Mouse (Mus musculus) lung, postnatal 25 days (tissue): ENCODE measurements around the gene Jpt1.
A peak's percentile ranks its signal among the peaks of the same experiment; 100 is the strongest.
"Not testable (repeated sequence)": the region's sequence is repeated elsewhere in the genome, so short reads cannot be mapped to it uniquely, and the experiment has no call there.

Experiments
- DNase-seq: peaks from one replicate; pipeline ENCODE4 v3.0.0; 2022; ENCODE audit warnings: low spot score

Gene Jpt1

GRCm38 (mm10) chr11:115514238-115514663 is at the start of gene Jpt1:
Gene Jpt1, minus strand, starts transcription at chr11:115514387.
- DNase-seq: peak; percentile 98

DNA sequence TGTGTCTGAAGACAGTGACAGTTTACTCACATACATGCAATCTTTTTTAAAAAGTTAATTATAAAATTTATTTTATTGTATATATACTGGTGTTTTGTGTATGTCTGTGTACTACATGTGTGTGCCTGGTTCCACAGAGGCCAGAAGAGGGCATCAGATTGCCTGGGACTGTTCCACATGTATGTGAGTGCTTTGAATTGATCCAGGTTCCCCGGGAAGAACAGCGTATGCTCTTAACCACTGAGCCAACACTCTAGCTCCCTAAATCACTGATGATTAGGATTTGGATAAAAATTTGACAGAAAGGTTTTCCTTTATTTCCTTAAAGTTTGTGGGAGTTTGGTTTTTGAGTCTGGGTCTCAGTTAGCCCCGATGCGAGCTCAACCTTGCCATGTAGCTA is 49.2 kb upstream of the Jpt1 start:
- DNase-seq: no peak

DNA sequence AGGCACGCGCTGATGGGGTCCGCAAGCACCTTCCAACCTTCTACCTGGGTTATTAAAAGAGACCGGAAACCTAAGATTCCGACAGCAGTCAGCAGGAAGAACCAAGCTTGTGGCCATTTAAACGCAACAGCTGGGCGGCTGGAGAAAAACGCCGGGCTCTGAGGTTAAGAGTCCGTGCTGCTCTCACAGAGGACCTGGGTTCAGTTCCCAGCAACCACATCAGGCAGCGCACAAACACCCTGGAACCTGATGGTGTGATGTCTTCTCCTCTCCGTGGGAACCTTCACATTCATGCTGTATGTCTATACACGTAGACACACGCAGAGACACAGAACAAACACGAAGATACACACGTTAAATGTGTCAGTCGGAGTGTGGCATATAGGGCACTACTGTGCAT is 41.5 kb upstream of the Jpt1 start:
- DNase-seq: no peak

- peak; percentile 14 for DNase-seq
These were observed 38.6 kb upstream of the Jpt1 start for GRCm38 (mm10) chr11:115552783-115553182.

- no peak for DNase-seq
These were observed 29.4 kb upstream of the Jpt1 start for GRCm38 (mm10) chr11:115543571-115543970.

- no peak for DNase-seq
These were observed 23.9 kb upstream of the Jpt1 start for GRCm38 (mm10) chr11:115538045-115538444.

GRCm38 (mm10) chr11:115536856-115537568 is 22.8 kb upstream of the Jpt1 start:
- DNase-seq: no peak

DNA sequence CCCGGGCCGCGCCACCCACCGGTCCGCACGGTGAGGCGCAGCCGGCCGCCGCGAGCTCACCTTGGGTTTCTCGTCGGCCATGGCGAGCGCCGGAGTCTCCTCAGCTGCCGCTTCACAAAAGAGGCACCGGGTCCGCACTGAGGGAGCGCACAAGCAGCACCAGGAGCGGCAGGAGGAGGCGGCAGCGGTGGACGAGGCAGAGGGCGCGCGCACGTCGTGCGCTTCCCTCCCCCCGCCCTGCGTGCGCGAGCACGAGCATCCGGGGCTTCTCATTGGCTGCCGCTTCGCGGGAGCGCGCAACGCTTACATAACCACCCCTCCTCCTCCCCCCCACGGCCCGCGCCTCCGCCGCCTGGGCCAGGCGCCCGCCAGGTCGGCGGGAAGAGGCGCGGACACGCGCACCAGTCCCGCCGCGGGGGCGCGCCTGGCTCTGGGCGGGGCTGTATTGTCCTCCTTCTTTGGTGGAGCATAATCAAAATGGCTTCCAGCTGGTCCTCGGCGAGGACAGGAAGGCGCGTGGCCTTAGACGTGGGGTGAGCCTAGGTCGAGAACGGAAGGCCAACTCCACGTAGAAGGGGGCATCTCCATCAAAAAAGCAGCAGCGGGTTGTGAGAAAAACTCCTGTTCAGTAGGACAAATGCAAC is 22.0 kb upstream of the Jpt1 start, which contains the start of gene Sumo2:
TSS of gene Sumo2 (minus strand) at position 239 of the 644 bp plus-strand sequence.
- peak; percentile 97 for DNase-seq

GRCm38 (mm10) chr11:115535401-115536037 is 21.3 kb upstream of the Jpt1 start:
- DNase-seq: peak; percentile 41

DNA sequence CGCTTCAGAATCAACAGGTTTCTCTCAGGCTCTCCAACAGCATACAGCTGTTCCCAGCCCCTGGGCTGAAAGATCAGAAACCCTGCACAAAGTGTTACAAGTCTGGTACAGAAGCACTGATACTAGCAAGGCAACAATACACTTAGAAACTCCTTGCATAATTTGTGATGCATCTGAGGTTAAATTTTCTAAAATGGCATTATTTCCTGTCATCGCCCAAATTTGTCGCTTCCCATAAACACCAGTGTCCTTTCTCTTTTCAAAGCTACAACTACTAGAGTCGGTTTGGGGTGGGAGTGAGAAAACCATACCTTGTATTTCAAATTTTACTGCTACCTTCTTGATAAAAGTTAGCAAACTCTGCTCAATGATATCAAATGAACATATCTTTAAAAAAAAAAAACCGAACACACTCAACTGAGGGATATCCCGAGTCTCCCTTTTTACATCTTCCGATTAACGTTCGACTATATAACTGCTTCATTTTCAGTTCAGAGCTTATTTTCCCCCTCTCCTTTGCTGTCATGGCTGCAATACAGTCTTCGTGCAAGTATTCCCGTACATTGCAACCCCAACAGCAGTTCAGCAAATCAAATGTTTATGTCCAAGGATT is 20.7 kb upstream of the Jpt1 start:
- DNase-seq: no peak

DNA sequence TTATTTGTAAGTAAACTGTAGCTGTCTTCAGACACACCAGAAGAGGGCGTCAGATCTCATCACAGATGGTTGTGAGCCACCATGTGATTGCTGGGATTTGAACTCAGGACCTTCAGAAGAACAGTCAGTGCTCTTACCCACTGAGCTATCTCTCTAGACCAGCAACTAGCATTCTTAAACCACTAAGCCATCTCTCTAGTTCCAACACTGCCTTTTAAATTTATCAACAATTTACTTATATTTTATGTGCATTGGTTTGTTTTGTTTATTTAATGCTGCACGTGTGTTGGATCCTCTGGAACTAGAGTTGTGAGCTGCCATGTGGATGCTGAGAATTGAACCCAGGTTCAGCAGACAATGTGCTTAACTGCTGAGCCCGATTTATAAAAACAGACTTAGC is 12.3 kb upstream of the Jpt1 start:
- DNase-seq: not testable (repeated sequence)

DNA sequence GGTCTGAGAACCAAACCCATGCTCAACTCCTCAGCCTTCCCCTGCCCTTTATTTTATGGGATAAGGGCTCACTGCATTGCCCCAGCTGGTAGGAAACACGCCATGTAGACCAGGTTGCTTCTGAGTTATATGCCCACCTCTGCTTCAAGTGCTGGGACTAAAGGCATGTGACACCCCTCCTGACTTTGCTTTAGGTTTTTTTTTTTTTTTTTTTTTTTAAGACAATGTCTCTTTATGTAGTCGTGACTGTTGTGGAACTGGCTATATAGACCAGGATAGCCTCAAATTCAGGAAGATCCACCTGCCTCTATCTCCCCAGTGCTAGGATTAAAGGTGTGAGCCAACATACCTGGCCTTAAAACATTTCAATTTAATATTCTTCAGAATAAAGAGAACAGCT is 8.5 kb upstream of the Jpt1 start:
- DNase-seq: no peak

DNA sequence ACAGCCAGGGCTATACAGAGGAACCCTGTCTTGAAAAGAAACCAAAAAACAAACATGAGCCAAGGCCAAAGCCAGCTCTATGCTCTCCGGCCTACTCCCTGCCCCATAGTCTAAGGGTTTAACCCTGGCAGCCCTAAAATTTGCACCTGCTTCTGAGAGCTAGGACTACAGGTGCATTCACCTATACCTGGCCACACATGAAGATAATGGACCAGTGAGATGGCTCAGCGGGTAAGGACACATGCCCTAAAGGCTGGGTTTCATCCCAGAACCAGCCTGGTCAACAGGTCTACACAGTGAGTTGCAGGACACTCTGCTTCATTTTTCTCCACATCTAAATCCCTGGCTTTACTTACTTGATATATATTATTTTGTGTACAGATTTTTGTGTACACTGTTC is 8.1 kb upstream of the Jpt1 start:
- DNase-seq: no peak

GRCm38 (mm10) chr11:115521080-115521479 is 6.9 kb upstream of the Jpt1 start:
- DNase-seq: no peak

DNA sequence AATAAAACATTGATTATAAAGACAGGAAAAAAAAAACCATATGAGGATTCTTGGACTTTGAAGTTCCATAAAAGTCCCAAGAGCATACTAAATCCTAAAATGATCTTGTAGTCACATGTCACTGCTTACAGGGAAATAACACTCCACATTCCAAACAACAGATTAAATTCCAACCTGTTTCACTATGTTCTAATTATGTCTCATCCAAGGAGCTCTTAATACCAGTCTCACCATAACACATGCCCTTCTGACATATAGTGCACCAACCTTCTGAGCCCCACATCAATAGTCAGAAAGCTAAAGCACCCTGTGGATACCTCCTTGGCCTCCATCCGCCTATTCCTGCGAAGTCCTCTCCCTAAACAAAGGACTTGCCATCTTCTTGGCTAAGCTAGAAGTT is 6.0 kb upstream of the Jpt1 start:
- no peak for DNase-seq

GRCm38 (mm10) chr11:115519581-115519980 is 5.4 kb upstream of the Jpt1 start:
- no peak for DNase-seq

DNA sequence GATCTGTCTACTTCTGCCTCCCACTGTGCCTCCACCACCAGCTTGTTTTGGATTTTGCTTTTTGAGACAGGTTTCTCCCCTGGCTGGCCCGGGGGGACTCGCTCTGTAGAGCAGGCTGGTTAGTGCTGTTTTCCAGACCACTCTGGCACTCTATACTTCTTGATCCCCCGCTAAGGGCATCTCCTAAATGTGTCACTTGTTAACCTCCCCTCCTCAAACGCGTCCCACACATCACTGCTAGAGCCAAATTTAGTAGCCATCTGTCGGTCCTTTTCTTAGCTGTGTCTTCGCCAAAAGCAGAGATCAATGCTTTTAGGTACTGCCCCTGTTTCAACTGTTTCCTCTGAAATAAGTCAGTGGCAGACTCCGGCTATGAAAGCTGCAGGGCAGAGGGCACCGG is 4.5 kb upstream of the Jpt1 start:
- DNase-seq: no peak

DNA sequence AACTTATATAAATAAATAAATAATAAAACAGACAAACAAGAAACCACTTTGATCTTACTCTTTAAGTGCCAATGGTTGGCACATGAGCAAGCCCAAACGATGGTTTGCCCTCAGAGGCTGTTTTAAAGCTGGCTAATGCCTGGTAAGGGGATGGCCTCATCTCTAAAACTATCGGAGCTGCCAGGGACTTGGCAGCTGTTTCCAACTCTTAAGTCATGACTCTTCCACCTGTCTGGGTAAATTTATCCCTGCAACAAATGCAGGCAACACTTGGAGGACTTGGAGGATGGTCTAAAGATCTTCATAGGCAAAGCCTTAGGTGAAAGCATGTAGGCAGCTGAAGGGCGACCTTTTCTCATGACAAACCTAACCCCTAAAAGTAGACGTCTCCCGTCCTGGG is 2.8 kb upstream of the Jpt1 start:
- no peak for DNase-seq

GRCm38 (mm10) chr11:115515021-115515420 is 834 bp upstream of the Jpt1 start:
- DNase-seq: no peak

DNA sequence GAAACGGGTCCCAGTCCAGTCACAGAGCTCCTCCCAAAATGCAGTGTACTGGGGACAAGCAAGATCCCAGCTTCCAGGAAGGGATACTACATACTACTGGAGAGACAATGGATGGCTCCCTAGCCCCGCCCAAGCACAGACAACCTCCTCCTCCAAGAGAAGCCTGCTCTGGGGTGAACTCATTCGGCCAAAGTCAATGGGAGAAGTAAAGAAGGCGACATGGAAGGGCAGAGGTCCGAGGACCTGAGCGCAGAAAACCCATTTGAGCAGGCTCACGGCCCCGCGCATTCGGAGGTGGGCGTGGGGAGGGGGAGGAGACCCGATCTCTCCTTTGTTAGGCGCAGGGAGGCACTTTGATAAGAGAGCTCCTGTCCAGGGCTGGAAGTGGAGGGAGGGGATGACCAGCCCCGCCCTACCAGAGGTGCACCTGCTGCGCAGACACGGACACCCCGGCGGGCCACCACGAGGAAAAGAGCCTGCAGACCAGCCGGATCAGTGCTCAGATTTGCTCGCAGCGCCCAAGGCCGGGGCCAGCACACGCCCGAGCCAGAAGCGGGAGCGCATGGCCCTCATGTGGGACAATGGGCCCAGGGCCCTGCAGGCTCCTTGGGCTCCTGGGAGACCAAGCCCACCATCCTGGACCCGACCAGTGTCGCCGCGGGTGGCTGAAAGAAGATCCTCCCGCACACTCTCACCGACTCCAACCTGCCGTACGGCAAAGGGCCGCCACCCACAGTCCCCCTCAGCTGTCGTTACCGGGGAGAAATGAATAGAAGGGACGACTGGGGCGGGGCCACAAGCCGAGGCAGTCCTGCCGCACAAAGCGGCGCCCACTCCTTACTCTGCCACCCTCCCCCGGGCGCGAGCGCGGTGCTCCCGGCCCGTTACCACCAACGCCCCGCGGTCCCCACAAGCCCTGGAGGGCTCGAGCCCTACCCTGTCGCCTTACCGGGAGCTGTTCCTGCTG is 633 bp downstream of the Jpt1 start:
- peak; percentile 28 for DNase-seq

DNA sequence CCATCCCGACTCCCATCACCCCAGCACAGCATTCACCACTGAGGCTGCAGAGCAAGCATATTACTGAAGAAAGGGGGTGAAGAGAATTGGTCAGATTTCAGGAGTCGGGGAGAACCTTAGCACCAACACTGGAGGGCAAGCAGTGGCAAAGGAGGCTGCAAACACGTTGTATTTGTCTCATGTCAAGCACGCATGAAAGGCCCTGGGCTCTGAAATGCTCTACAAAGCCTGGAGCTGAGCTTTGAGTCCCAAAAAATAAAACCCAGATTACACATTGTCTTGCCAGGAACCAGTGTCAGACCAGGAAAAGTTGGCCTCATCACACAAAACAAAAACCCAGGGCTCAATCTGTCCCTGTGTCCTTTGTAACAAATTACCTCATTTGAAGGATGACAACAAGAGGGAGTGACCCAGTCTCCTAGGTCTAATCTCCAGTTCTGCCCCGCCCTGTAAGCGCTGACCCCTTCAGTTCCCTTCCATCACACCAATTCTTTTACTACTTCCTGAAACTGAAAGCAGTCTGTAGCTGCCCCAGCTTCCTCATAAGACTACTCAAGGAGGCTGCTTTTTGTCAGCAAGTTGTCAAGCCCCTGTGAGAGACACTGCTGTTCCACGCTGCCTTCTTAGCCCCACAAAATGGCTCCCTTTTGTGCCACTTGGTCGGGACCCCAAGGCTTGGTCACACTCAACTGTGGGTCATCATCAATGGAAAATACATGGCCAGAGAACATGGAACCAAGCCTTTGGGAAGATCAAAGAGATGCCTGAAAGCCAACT is 1.6 kb downstream of the Jpt1 start:
- DNase-seq: peak; percentile 73
